Mouse (Mus musculus): ENCODE results near the gene Thsd1.

DNA sequence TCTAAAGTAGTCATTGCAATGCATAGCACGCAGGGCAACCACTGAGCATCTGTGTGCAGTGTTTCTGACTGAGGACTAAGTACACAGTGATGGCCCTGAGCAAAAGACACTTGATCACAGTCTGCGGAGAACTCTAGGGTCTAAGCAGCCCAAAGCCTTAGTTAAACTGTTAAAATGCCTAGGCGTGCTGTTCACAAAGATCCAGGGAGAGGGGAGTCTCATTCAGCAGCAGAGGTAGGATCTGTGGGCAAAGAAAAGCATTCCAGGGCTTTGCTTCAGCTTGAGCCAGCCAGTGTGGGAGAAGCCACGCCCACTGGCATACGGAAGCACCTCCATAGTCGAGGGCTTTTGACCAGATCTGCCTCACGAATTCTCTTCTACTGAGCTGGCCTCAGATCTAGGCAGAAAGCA, 75.8 kb downstream of the Thsd1 start:
- TF ChIP-seq GATA1 (IDR thresholded peaks at IDR 0.05; ENCODE audit: borderline replicate concordance, low read length) (no peak), FLI1 (IDR thresholded peaks at IDR 0.05; ENCODE audit: low read length) (no peak)

All from megakaryocyte, embryonic 14.5 days (primary cell).